Mouse (Mus musculus): Measurements from ENCODE around the gene Caly.

The Caly gene

GRCm38 (mm10) chr7:140082242-140082678, at the start of gene Caly:
Caly (minus strand) TSS chr7:140082548.
- 0 out of 2 replicates have a peak within 1 kb of the TSS, but pooled peaks have one; percentile 26 for H3K4me3 ChIP-seq (replicated peaks; ENCODE audit: low read length)
- peaks cover 48% of the 10 kb centered on the region for H3K4me1 ChIP-seq (replicated peaks; ENCODE audit: low read depth, low read length)
- no peaks in the 10 kb centered on the region for H3K9me3 ChIP-seq (ENCODE audit: low read length)
- H3K36me3 ChIP-seq (ENCODE audit: insufficient read depth, low read length): no peaks in the 10 kb centered on the region
- TF ChIP-seq CTCF (conservative IDR thresholded peaks at IDR 0.05; ENCODE audit: low read length) (peak; percentile 42), POU5F1 (IDR thresholded peaks at IDR 0.05; ENCODE audit: borderline replicate concordance, low read length) (no peak), NANOG (IDR thresholded peaks at IDR 0.05; ENCODE audit: borderline replicate concordance, low read length) (no peak)
- peaks cover 34% of the 10 kb centered on the region for H3K27me3 ChIP-seq (ENCODE audit: insufficient read depth, low read length)

- H3K4me1 ChIP-seq (replicated peaks; ENCODE audit: low read depth, low read length): peaks cover 32% of the 10 kb centered on the region
- TF ChIP-seq POU5F1 (IDR thresholded peaks at IDR 0.05; ENCODE audit: borderline replicate concordance, low read length) (no peak), CTCF (conservative IDR thresholded peaks at IDR 0.05; ENCODE audit: low read length) (no peak), NANOG (IDR thresholded peaks at IDR 0.05; ENCODE audit: borderline replicate concordance, low read length) (no peak)
- H3K4me3 ChIP-seq (replicated peaks; ENCODE audit: low read length): no peak overlapping the region
- no peaks in the 10 kb centered on the region for H3K9me3 ChIP-seq (ENCODE audit: low read length)
- H3K36me3 ChIP-seq (ENCODE audit: insufficient read depth, low read length): peaks cover 58% of the 10 kb centered on the region
- no peaks in the 10 kb centered on the region for H3K27me3 ChIP-seq (ENCODE audit: insufficient read depth, low read length)
Observed at GRCm38 (mm10) chr7:140127911-140128310, 45.6 kb upstream of the Caly start.

- H3K4me1 ChIP-seq (replicated peaks; ENCODE audit: low read depth, low read length): peaks cover 42% of the 10 kb centered on the region
- H3K9me3 ChIP-seq (ENCODE audit: low read length): no peaks in the 10 kb centered on the region
- peaks cover 48% of the 10 kb centered on the region for H3K36me3 ChIP-seq (ENCODE audit: insufficient read depth, low read length)
- TF ChIP-seq POU5F1 (IDR thresholded peaks at IDR 0.05; ENCODE audit: borderline replicate concordance, low read length): no peak
- no peak for TF ChIP-seq CTCF (conservative IDR thresholded peaks at IDR 0.05; ENCODE audit: low read length)
- TF ChIP-seq NANOG (IDR thresholded peaks at IDR 0.05; ENCODE audit: borderline replicate concordance, low read length): no peak
- H3K27me3 ChIP-seq (ENCODE audit: insufficient read depth, low read length): no peaks in the 10 kb centered on the region
- peak overlapping the region; percentile 61 for H3K4me3 ChIP-seq (replicated peaks; ENCODE audit: low read length)
Observed at GRCm38 (mm10) chr7:140126934-140127333, 44.6 kb upstream of the Caly start.

GRCm38 (mm10) chr7:140126022-140126350, 43.6 kb upstream of the Caly start:
- Histone ChIP-seq H3K36me3 (ENCODE audit: insufficient read depth, low read length) (peaks cover 41% of the 10 kb centered on the region), H3K4me3 (replicated peaks; ENCODE audit: low read length) (peak overlapping the region; percentile 95), H3K9me3 (ENCODE audit: low read length) (no peaks in the 10 kb centered on the region), H3K27me3 (ENCODE audit: insufficient read depth, low read length) (no peaks in the 10 kb centered on the region), H3K4me1 (replicated peaks; ENCODE audit: low read depth, low read length) (peaks cover 45% of the 10 kb centered on the region)
- TF ChIP-seq POU5F1 (IDR thresholded peaks at IDR 0.05; ENCODE audit: borderline replicate concordance, low read length) (no peak), CTCF (conservative IDR thresholded peaks at IDR 0.05; ENCODE audit: low read length) (no peak), NANOG (IDR thresholded peaks at IDR 0.05; ENCODE audit: borderline replicate concordance, low read length) (no peak)

- Histone ChIP-seq H3K4me1 (replicated peaks; ENCODE audit: low read depth, low read length) (peaks cover 48% of the 10 kb centered on the region), H3K27me3 (ENCODE audit: insufficient read depth, low read length) (no peaks in the 10 kb centered on the region), H3K4me3 (replicated peaks; ENCODE audit: low read length) (peak overlapping the region; percentile 95), H3K9me3 (ENCODE audit: low read length) (no peaks in the 10 kb centered on the region), H3K36me3 (ENCODE audit: insufficient read depth, low read length) (peaks cover 36% of the 10 kb centered on the region)
- TF ChIP-seq NANOG (IDR thresholded peaks at IDR 0.05; ENCODE audit: borderline replicate concordance, low read length) (no peak), CTCF (conservative IDR thresholded peaks at IDR 0.05; ENCODE audit: low read length) (no peak), POU5F1 (IDR thresholded peaks at IDR 0.05; ENCODE audit: borderline replicate concordance, low read length) (no peak)
Observed at GRCm38 (mm10) chr7:140125278-140126021, 43.1 kb upstream of the Caly start.

- no peaks in the 10 kb centered on the region for H3K27me3 ChIP-seq (ENCODE audit: insufficient read depth, low read length)
- peaks cover 25% of the 10 kb centered on the region for H3K36me3 ChIP-seq (ENCODE audit: insufficient read depth, low read length)
- H3K4me3 ChIP-seq (replicated peaks; ENCODE audit: low read length): no peak overlapping the region
- no peak for TF ChIP-seq CTCF (conservative IDR thresholded peaks at IDR 0.05; ENCODE audit: low read length)
- no peak for TF ChIP-seq NANOG (IDR thresholded peaks at IDR 0.05; ENCODE audit: borderline replicate concordance, low read length)
- TF ChIP-seq POU5F1 (IDR thresholded peaks at IDR 0.05; ENCODE audit: borderline replicate concordance, low read length): no peak
- H3K4me1 ChIP-seq (replicated peaks; ENCODE audit: low read depth, low read length): peaks cover 48% of the 10 kb centered on the region
- H3K9me3 ChIP-seq (ENCODE audit: low read length): no peaks in the 10 kb centered on the region
Observed at GRCm38 (mm10) chr7:140124382-140124781, 42.0 kb upstream of the Caly start.

GRCm38 (mm10) chr7:140122765-140123164, 40.4 kb upstream of the Caly start:
- peaks cover 9% of the 10 kb centered on the region for H3K36me3 ChIP-seq (ENCODE audit: insufficient read depth, low read length)
- H3K9me3 ChIP-seq (ENCODE audit: low read length): no peaks in the 10 kb centered on the region
- H3K4me3 ChIP-seq (replicated peaks; ENCODE audit: low read length): no peak overlapping the region
- peaks cover 48% of the 10 kb centered on the region for H3K4me1 ChIP-seq (replicated peaks; ENCODE audit: low read depth, low read length)
- no peaks in the 10 kb centered on the region for H3K27me3 ChIP-seq (ENCODE audit: insufficient read depth, low read length)
- TF ChIP-seq POU5F1 (IDR thresholded peaks at IDR 0.05; ENCODE audit: borderline replicate concordance, low read length): no peak
- no peak for TF ChIP-seq NANOG (IDR thresholded peaks at IDR 0.05; ENCODE audit: borderline replicate concordance, low read length)
- no peak for TF ChIP-seq CTCF (conservative IDR thresholded peaks at IDR 0.05; ENCODE audit: low read length)

- Histone ChIP-seq H3K9me3 (ENCODE audit: low read length) (no peaks in the 10 kb centered on the region), H3K4me1 (replicated peaks; ENCODE audit: low read depth, low read length) (peaks cover 46% of the 10 kb centered on the region)
- TF ChIP-seq POU5F1 (IDR thresholded peaks at IDR 0.05; ENCODE audit: borderline replicate concordance, low read length) (no peak), CTCF (conservative IDR thresholded peaks at IDR 0.05; ENCODE audit: low read length) (no peak), NANOG (IDR thresholded peaks at IDR 0.05; ENCODE audit: borderline replicate concordance, low read length) (no peak)
Observed at GRCm38 (mm10) chr7:140121338-140121910, 39.1 kb upstream of the Caly start.

More at GRCm38 (mm10) chr7:140121338-140121910, 39.1 kb upstream of the Caly start:
- Histone ChIP-seq H3K36me3 (ENCODE audit: insufficient read depth, low read length) (no peaks in the 10 kb centered on the region), H3K4me3 (replicated peaks; ENCODE audit: low read length) (no peak overlapping the region), H3K27me3 (ENCODE audit: insufficient read depth, low read length) (no peaks in the 10 kb centered on the region)
